Mouse (Mus musculus): ENCODE measurements around the gene 1700022I11Rik. TPM values are rescaled to one million over a fixed set of nuclear protein-coding genes. Genes with fewer than 3 reads are reported as not detected.

Gene 1700022I11Rik
- polyA plus RNA-seq, 2 experiments, result 0.45 TPM; not detected in 1

- no peaks in the 10 kb centered on the region for H3K9me3 ChIP-seq (ENCODE audit: control insufficient read depth, low read length)
- H3K36me3 ChIP-seq (ENCODE audit: control insufficient read depth, insufficient read depth, low read length), result no peaks in the 10 kb centered on the region
- H3K4me1 ChIP-seq (ENCODE audit: control insufficient read depth, insufficient read depth, low read length), result no peaks in the 10 kb centered on the region
- H3K9ac ChIP-seq (ENCODE audit: low read depth, low read length, severe bottlenecking), result no peak overlapping the region
- TF ChIP-seq POLR2A (IDR thresholded peaks at IDR 0.05; ENCODE audit: borderline replicate concordance, extremely low read depth, insufficient read depth, insufficient read length), result no peak
- no peak overlapping the region for H3K4me3 ChIP-seq (replicated peaks; ENCODE audit: low read length)
- H3K4me2 ChIP-seq (replicated peaks; ENCODE audit: low read depth, low read length, severe bottlenecking), result no peak overlapping the region
- 77% methylated on average over 13 of the region's 13 CpGs for WGBS
- ATAC-seq (ENCODE audit: low FRiP score, low read depth), result no peak
- no peak for DNase-seq (ENCODE audit: low spot score)
- H3K27me3 ChIP-seq (ENCODE audit: control insufficient read depth, insufficient read depth, low read length), result no peaks in the 10 kb centered on the region; the same call in 1 of the 2 replicates
- no peak overlapping the region for H3K27ac ChIP-seq (replicated peaks; ENCODE audit: low read depth, low read length)
Measured at GRCm38 (mm10) chr4:42924095-42924710, 45.2 kb upstream of the 1700022I11Rik start.

- ATAC-seq (ENCODE audit: low FRiP score, low read depth) (no peak), DNase-seq (ENCODE audit: low spot score) (no peak)
- no peaks in the 10 kb centered on the region for H3K4me1 ChIP-seq (ENCODE audit: control insufficient read depth, insufficient read depth, low read length)
- no peaks in the 10 kb centered on the region for H3K9me3 ChIP-seq (ENCODE audit: control insufficient read depth, low read length)
- WGBS, result 72% methylated on average over 5 of the region's 5 CpGs
- TF ChIP-seq POLR2A (IDR thresholded peaks at IDR 0.05; ENCODE audit: borderline replicate concordance, extremely low read depth, insufficient read depth, insufficient read length), result no peak
- no peak overlapping the region for H3K9ac ChIP-seq (ENCODE audit: low read depth, low read length, severe bottlenecking)
- no peaks in the 10 kb centered on the region for H3K36me3 ChIP-seq (ENCODE audit: control insufficient read depth, insufficient read depth, low read length)
- no peaks in the 10 kb centered on the region; the same call in 1 of the 2 replicates for H3K27me3 ChIP-seq (ENCODE audit: control insufficient read depth, insufficient read depth, low read length)
- H3K4me2 ChIP-seq (replicated peaks; ENCODE audit: low read depth, low read length, severe bottlenecking), result no peak overlapping the region
- no peak overlapping the region for H3K4me3 ChIP-seq (replicated peaks; ENCODE audit: low read length)
- H3K27ac ChIP-seq (replicated peaks; ENCODE audit: low read depth, low read length), result no peak overlapping the region
Measured at GRCm38 (mm10) chr4:42928209-42928608, 41.2 kb upstream of the 1700022I11Rik start.

GRCm38 (mm10) chr4:42928952-42929351 lies 40.5 kb upstream of the 1700022I11Rik start:
- ATAC-seq (ENCODE audit: low FRiP score, low read depth), result no peak
- no peaks in the 10 kb centered on the region for H3K9me3 ChIP-seq (ENCODE audit: control insufficient read depth, low read length)

GRCm38 (mm10) chr4:42932229-42932969 lies 37.0 kb upstream of the 1700022I11Rik start:
- H3K36me3 ChIP-seq (ENCODE audit: control insufficient read depth, insufficient read depth, low read length), result no peaks in the 10 kb centered on the region
- H3K9ac ChIP-seq (ENCODE audit: low read depth, low read length, severe bottlenecking), result no peak overlapping the region
- H3K4me2 ChIP-seq (replicated peaks; ENCODE audit: low read depth, low read length, severe bottlenecking), result no peak overlapping the region
- no peak for ATAC-seq (ENCODE audit: low FRiP score, low read depth)
- no peaks in the 10 kb centered on the region for H3K27me3 ChIP-seq (ENCODE audit: control insufficient read depth, insufficient read depth, low read length)
- H3K4me3 ChIP-seq (replicated peaks; ENCODE audit: low read length), result no peak overlapping the region
- DNase-seq (ENCODE audit: low spot score), result no peak
- no peak for TF ChIP-seq POLR2A (IDR thresholded peaks at IDR 0.05; ENCODE audit: borderline replicate concordance, extremely low read depth, insufficient read depth, insufficient read length)
- WGBS, result 68% methylated on average over 8 of the region's 8 CpGs
- H3K4me1 ChIP-seq (ENCODE audit: control insufficient read depth, insufficient read depth, low read length), result no peaks in the 10 kb centered on the region
- H3K9me3 ChIP-seq (ENCODE audit: control insufficient read depth, low read length), result no peaks in the 10 kb centered on the region
- no peak overlapping the region for H3K27ac ChIP-seq (replicated peaks; ENCODE audit: low read depth, low read length)

More at GRCm38 (mm10) chr4:42928952-42929351, 40.5 kb upstream of the 1700022I11Rik start:
- Histone ChIP-seq H3K36me3 (ENCODE audit: control insufficient read depth, insufficient read depth, low read length) (no peaks in the 10 kb centered on the region), H3K9ac (ENCODE audit: low read depth, low read length, severe bottlenecking) (no peak overlapping the region), H3K27me3 (ENCODE audit: control insufficient read depth, insufficient read depth, low read length) (no peaks in the 10 kb centered on the region; the same call in 1 of the 2 replicates), H3K27ac (replicated peaks; ENCODE audit: low read depth, low read length) (no peak overlapping the region), H3K4me2 (replicated peaks; ENCODE audit: low read depth, low read length, severe bottlenecking) (no peak overlapping the region), H3K4me3 (replicated peaks; ENCODE audit: low read length) (no peak overlapping the region), H3K4me1 (ENCODE audit: control insufficient read depth, insufficient read depth, low read length) (no peaks in the 10 kb centered on the region)
- WGBS, result 93% methylated on average over 9 of the region's 9 CpGs
- no peak for DNase-seq (ENCODE audit: low spot score)
- no peak for TF ChIP-seq POLR2A (IDR thresholded peaks at IDR 0.05; ENCODE audit: borderline replicate concordance, extremely low read depth, insufficient read depth, insufficient read length)

- no peak overlapping the region for H3K4me3 ChIP-seq (replicated peaks; ENCODE audit: low read length)
- TF ChIP-seq POLR2A (IDR thresholded peaks at IDR 0.05; ENCODE audit: borderline replicate concordance, extremely low read depth, insufficient read depth, insufficient read length), result no peak
- H3K27me3 ChIP-seq (ENCODE audit: control insufficient read depth, insufficient read depth, low read length), result no peaks in the 10 kb centered on the region
- H3K4me2 ChIP-seq (replicated peaks; ENCODE audit: low read depth, low read length, severe bottlenecking), result peak overlapping the region; percentile 42
- WGBS, result 13% methylated on average over 22 of the region's 22 CpGs
- peak; percentile 30 for DNase-seq (ENCODE audit: low spot score)
- H3K9me3 ChIP-seq (ENCODE audit: control insufficient read depth, low read length), result no peaks in the 10 kb centered on the region
- H3K36me3 ChIP-seq (ENCODE audit: control insufficient read depth, insufficient read depth, low read length), result no peaks in the 10 kb centered on the region
- no peak overlapping the region for H3K9ac ChIP-seq (ENCODE audit: low read depth, low read length, severe bottlenecking)
- no peak overlapping the region for H3K27ac ChIP-seq (replicated peaks; ENCODE audit: low read depth, low read length)
- H3K4me1 ChIP-seq (ENCODE audit: control insufficient read depth, insufficient read depth, low read length), result no peaks in the 10 kb centered on the region
- no peak for ATAC-seq (ENCODE audit: low FRiP score, low read depth)
Measured at GRCm38 (mm10) chr4:42933630-42934029, 35.8 kb upstream of the 1700022I11Rik start.

Data from limb, embryonic 14.5 days (tissue).